Mouse (Mus musculus) cerebellum, postnatal 14 days (tissue): Measurements from ENCODE around the gene Cbarp.

Experiments used
- DNase-seq, 2 experiments: peaks; one replicate each; pipeline ENCODE4 v3.0.0; 2021; ENCODE audit warnings: mixed read lengths in 2 of 2

Cbarp gene

GRCm38 (mm10) chr10:80121639-80122038 lies 19.0 kb downstream of the Cbarp start:
- DNase-seq: no peak

GRCm38 (mm10) chr10:80120146-80120545 lies 20.5 kb downstream of the Cbarp start:
- no peak for DNase-seq

GRCm38 (mm10) chr10:80118552-80118951 lies 22.1 kb downstream of the Cbarp start:
- DNase-seq: peak; percentile 69

GRCm38 (mm10) chr10:80117736-80118135 lies 22.9 kb downstream of the Cbarp start:
- DNase-seq: peak; percentile 76 to 81

GRCm38 (mm10) chr10:80116927-80117691 lies 23.5 kb downstream of the Cbarp start:
- peak; percentile 50 to 53 for DNase-seq

GRCm38 (mm10) chr10:80116563-80116926 lies 24.1 kb downstream of the Cbarp start:
- DNase-seq: peak; percentile 45 to 50

- DNase-seq: no peak
These were observed 24.7 kb downstream of the Cbarp start for GRCm38 (mm10) chr10:80115944-80116335.

- peak; percentile 100 for DNase-seq
These were observed 25.2 kb downstream of the Cbarp start, which contains the start of gene Stk11 for GRCm38 (mm10) chr10:80115290-80115943. TSS of gene Stk11 (plus strand) at chr10:80115803.

- DNase-seq: peak; percentile 95 to 97
These were observed 26.0 kb downstream of the Cbarp start for GRCm38 (mm10) chr10:80114341-80115284.

- no peak for DNase-seq
These were observed 33.0 kb downstream of the Cbarp start for GRCm38 (mm10) chr10:80107678-80108077.

- DNase-seq: no peak
These were observed 34.7 kb downstream of the Cbarp start for GRCm38 (mm10) chr10:80105926-80106325.

- DNase-seq: no peak
These were observed 35.2 kb downstream of the Cbarp start, which contains the start of gene Sbno2 for GRCm38 (mm10) chr10:80105460-80105859. TSS of gene Sbno2 (minus strand) at chr10:80105571.

- no peak for DNase-seq
These were observed 36.5 kb downstream of the Cbarp start for GRCm38 (mm10) chr10:80104181-80104580.

GRCm38 (mm10) chr10:80103032-80103431 lies 37.6 kb downstream of the Cbarp start:
- no peak for DNase-seq

- peak; percentile 86 to 88 for DNase-seq
These were observed 38.3 kb downstream of the Cbarp start for GRCm38 (mm10) chr10:80102216-80102915.

- DNase-seq: no peak
These were observed 39.7 kb downstream of the Cbarp start for GRCm38 (mm10) chr10:80100982-80101381.

- no peak for DNase-seq
These were observed 42.0 kb downstream of the Cbarp start for GRCm38 (mm10) chr10:80098630-80099029.

- no peak for DNase-seq
These were observed 43.4 kb downstream of the Cbarp start for GRCm38 (mm10) chr10:80097275-80097674.

- DNase-seq: no peak
These were observed 45.1 kb downstream of the Cbarp start for GRCm38 (mm10) chr10:80095547-80095946.

GRCm38 (mm10) chr10:80094684-80095083 lies 46.0 kb downstream of the Cbarp start:
- no peak for DNase-seq

- DNase-seq: no peak
These were observed 46.5 kb downstream of the Cbarp start for GRCm38 (mm10) chr10:80094085-80094484.

GRCm38 (mm10) chr10:80092690-80093089 lies 47.9 kb downstream of the Cbarp start:
- no peak for DNase-seq
